Mouse (Mus musculus) right cerebral cortex, adult 2 months (tissue): ENCODE measurements around the gene Gm49776.
"Not testable (repeated sequence)": the region's sequence is repeated elsewhere in the genome, so short reads cannot be mapped to it uniquely, and the experiment has no call there.

Experiments used
- DNase-seq, 2 experiments: peaks; one replicate each; pipeline ENCODE4 v3.0.0; 2021 to 2022; ENCODE audit warnings: low spot score in 2 of 2

The Gm49776 gene

GRCm38 (mm10) chr16:18258221-18258620 lies at the start of gene Gm49776:
Gene Gm49776, minus strand, starts transcription at chr16:18258321.
- DNase-seq, result no peak

DNA sequence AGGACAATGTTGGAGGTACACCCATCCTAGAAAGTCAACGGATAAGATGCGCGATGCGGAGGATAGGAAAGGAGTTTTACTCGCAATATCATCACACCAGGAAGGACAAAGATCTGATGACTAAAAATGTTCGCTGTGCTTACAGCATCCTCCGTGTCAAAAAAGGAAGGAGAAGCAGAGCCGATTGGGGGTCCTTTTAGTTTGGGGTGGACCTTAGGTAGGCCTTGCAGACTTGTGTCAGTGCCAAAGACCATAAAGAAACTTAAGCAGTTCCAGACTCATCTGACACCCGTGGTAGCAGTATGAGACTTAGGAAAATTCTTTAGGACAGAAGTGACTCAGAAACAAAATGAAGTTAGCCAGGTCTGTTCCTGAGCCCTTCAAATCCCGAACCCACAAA lies 31.5 kb upstream of the Gm49776 start:
- not testable (repeated sequence) for DNase-seq

DNA sequence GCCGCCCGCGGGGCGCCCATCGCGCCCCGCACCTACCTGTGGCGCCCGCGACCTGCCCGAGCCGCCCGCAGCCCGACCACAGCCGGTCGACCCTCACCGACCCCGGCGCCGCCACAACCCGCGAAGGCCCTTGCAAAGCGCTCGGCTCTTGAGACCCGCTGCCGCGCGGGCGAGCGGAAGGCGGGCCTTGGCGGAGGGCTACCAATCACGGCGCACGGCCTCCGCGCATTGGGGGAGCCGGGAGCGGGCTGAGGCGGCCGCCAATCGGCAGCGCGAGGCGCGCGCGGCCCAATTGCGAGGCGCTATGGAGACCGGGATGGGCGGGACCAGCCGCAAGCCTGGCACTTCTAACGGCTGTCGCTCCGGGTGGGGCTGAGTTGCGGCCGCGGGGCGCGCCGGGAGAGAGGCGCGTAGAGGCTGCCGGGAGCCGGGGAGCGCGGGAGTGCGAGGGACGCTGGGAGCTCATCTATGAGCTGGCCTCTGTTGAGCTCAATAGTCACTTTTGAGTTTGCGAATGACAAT lies 31.0 kb upstream of the Gm49776 start, which contains the start of gene Dgcr8:
Gene Dgcr8, minus strand, starts transcription at position 180 of the 522 bp plus-strand sequence.
- DNase-seq, result peak; percentile 98

DNA sequence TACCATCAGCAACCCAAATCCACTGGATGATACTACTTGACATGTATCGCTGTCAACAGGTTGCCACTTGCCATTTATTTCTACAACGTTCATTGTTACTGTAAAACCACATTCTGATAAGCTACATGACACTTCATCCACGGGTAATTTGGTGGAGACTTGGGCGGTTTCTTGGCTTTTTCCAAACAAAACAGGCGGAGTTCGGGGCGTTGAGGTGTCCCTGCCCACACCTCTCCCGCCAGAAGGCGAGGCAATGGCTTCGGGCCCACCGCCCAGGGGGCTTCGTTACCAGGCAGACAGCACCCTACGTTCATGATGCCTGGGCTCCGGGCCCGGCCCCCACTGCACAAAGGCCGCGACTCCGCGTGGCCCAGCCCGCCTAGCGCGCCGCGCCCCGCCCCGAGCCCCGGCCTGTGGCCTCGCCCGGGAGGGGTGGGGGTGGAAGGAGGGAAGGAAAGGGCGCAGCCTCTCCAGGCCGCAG lies 30.5 kb upstream of the Gm49776 start:
- DNase-seq, result peak in 1 of 2 experiments; percentile 14

DNA sequence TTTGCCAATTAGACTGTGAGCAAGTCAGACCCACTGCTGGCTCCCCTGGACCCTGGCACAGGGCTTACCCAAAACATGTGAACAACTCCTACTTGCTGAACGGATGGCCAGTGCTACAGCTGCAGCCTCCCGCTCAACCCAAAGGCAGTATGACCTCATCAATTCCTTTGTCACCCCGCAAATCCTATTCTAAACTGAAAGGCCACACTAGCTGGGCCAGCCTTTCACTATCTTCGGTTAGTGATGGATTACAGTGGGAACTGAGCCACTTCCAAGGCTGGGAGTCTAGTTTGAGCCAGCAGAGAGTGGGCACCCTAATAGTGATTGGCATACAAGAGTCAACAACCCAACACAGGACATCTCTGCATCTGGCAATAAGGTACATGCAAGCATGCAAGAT lies 30.0 kb upstream of the Gm49776 start:
- no peak for DNase-seq

DNA sequence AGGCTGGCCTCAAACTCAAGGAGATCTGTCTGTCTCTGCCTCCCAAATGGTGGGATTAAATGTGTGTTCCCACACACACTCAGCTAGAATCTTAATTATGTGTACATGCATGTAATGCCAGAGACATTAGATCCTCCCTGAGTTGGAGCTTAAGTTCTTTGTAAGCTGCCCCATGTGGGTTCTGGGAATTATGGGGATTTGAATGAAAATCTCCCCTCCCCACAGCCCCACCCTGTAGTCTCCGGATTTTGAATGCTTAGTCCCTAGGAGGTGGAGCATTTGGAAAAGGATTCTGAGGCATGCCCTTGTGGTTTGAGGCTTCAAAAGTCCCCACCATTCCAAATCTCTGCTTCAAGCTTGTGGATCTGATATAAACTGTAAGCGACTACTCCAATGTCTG lies 17.0 kb upstream of the Gm49776 start:
- no peak for DNase-seq

- DNase-seq, result no peak
Measured at GRCm38 (mm10) chr16:18268182-18268581, 10.1 kb upstream of the Gm49776 start.

DNA sequence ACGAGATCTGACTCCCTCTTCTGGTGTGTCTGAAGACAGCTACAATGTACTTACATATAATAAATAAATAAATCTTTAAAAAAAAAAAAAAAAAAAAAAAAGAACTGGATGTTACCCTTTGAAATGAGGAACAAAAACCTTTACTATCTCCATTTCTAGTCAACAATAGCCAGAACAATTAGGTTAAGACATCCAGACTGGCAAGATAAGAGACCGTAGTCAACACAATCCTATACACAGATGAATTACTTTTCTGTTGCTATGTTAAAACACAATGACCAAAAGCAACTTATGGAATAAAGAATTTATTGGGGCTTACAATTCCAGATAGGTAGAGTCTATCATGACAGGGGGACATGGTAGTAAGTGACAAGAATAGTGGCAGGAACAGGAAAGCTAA lies 6.9 kb upstream of the Gm49776 start:
- DNase-seq, result no peak

DNA sequence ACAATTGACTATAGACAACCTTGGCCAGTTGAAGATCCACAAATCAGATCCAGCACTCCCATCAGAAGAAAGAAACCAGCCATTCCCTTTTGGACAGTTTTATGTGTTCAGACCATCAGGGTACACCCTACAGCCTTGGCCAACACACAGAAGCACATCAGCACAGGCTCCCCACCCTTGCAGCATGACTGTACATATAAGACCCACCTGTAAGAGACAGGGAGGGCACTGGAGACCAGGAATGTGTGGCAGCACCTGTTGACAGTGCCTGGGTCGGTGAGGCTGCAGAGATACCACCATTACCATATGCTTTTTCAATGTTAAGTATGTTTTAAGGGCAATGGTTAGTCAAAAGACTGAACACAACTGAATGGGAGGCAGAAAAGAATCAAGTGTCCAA lies 4.3 kb downstream of the Gm49776 start:
- DNase-seq, result no peak

DNA sequence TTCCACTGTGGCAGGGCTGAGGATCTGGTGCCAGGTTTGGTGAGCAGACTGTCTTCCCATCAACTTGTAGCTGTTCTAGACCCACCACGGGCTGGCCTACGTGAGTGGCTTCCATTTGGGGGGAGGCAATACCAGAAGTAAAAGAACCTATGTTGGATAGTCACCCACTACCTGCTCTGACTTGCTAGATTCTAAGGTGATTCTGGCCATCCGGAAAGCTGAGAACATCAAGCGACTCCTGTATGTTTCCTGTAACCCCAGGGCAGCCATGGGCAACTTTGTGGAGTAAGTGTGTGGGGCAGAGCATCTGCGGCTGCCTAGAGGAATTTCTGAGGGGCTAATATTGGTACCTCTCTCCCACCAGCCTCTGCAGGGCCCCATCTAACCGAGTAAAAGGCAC lies 5.4 kb downstream of the Gm49776 start:
- DNase-seq, result no peak

DNA sequence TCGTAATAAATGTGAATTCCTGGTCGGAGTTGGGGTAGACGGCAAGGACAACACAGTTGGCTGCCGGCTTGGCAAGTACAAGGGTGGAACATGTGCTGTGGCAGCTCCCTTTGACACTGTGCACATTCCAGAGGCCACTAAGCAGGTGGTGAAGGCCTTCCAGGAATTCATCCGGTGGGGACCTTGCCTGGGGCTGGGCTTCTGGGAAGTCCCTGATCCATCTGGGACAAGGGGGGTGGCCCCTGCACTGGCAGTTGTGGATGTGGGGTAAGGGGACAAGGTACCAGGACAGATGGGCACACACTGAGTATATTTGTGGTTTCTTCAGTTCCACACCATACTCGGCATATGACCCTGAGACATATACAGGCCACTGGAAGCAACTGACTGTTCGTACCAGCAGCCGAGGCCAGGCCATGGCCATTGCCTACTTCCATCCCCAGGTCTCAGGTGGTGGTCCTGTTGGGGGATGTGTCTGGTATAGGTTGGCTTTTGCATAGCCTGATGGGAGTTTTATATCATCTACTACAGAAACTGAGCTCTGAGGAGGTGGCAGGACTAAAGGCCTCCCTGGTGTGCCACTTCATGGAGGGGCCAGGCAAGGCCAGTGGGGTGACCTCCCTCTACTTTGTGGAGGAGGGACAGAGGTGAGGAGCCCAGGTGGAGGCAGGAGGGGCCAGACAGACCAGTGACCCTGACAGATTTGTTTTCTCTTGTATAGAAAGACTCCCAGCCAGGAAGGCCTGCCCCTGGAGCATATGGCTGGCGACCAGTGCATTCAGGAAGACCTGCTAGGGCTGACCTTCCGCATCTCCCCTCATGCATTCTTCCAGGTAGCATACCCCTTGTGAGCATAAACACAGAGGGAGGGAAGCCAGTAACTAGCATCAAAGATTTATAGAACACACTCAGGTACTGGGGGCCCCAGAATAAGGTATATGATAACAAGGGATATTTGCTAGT lies 7.0 kb downstream of the Gm49776 start:
- DNase-seq, result no peak

GRCm38 (mm10) chr16:18250231-18250630 lies 7.9 kb downstream of the Gm49776 start:
- no peak for DNase-seq

DNA sequence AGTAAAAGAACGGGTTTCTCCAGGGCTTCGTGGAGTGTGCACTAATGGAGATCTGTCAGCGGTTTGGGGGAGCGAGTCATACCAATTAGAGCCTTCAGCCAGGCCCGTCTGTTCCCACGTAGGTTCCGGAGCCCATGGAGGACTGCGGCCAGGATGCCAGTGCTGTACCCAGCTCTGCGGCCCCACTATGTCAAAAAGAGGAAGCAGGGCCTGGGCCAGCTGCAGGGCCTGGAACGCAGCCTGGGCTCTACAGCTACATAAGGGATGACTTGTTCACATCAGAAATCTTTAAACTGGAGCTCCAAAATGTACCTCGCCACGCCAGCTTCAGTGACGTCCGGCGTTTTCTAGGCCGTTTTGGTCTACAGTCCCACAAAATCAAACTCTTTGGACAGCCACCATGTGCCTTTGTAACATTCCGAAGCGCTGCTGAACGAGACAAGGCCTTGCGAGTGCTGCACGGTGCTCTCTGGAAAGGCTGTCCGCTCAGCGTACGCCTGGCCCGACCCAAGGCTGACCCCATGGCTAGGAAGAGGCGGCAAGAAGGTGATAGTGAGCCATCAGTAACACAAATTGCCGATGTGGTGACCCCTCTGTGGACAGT lies 8.7 kb downstream of the Gm49776 start:
- peak; percentile 41 to 54 for DNase-seq

- peak; percentile 98 to 99 for DNase-seq
Measured at GRCm38 (mm10) chr16:18248433-18249363, 9.4 kb downstream of the Gm49776 start, which contains the start of the genes Trmt2a and Ranbp1. Gene Trmt2a, plus strand, starts transcription at chr16:18248679. Gene Ranbp1, minus strand, starts transcription at chr16:18248732.

GRCm38 (mm10) chr16:18247521-18248399 lies 10.4 kb downstream of the Gm49776 start:
- peak; percentile 37 to 57 for DNase-seq

DNA sequence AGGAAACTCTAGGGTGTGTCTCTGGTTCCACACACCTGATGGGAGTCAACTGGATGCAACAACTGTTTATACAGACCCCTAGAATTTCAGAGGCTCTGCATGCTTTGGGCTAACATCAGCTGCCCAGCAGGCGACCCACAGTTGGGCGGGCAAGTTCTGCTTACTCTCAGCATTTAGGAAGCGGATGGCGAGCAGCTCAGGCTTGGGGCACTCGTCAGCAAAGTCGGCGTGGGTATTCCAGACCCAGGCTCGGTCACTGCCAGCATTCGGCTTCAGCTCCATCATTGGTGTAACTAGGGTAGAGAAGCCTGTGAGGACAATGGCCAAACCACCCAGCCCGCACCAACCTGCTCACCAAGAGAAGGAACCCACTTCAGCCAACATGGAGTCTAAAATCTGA lies 16.5 kb downstream of the Gm49776 start:
- no peak for DNase-seq

GRCm38 (mm10) chr16:18236676-18237501 lies 21.2 kb downstream of the Gm49776 start:
- no peak for DNase-seq

GRCm38 (mm10) chr16:18235389-18236065 lies 22.6 kb downstream of the Gm49776 start:
- peak; percentile 66 to 78 for DNase-seq
